Mouse (Mus musculus): ENCODE results near the gene Megf8.

Megf8 gene

DNA sequence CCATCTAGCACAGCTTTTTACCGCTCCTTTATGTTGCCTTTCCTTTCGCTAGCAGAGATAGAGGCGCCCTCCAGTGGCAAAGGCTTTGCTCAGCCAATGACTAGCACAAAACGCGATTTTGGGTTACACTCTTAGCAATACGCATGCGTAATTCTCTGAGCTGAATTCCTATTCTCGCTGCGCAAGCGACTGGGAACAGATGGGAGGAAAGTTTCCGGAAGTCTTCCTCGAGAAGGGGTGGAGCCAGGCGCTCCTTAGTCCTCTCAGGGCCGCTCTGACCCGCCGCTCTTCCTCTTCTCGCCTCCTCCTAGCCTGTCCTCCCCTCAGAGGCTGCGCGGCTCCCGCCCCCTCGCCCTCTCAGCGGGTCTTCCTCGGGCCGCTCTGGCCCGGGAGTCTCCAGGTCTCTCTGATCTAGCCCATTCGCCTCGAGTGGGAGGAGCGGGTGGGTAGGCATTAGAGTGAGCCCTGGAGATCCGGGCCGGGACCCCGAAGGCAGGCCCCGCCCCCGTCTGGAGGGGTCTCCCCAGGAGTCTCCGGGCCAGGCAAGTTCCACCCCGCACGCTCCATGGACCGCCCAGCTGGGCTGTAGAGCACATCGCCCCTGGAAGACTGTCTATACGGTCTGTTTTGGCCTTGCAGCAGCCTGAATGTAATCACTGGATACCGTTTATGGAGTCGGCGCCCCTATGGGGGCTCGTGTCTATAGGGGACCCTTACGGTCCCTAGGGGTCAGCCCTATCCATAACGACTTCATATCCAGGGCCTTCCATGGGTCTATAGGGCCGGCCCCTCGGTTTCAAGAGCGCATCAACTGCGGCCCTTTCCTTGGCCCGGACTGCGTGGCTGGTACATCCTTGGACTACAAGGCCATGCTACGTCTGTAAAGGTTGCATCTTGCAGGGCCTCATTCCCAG is at the start of gene Megf8:
Megf8 (plus strand) TSS at position 633 of the 914 bp plus-strand sequence.
- peak; percentile 96 to 99 for DNase-seq (ENCODE audit: low spot score in 2 of 2)

DNA sequence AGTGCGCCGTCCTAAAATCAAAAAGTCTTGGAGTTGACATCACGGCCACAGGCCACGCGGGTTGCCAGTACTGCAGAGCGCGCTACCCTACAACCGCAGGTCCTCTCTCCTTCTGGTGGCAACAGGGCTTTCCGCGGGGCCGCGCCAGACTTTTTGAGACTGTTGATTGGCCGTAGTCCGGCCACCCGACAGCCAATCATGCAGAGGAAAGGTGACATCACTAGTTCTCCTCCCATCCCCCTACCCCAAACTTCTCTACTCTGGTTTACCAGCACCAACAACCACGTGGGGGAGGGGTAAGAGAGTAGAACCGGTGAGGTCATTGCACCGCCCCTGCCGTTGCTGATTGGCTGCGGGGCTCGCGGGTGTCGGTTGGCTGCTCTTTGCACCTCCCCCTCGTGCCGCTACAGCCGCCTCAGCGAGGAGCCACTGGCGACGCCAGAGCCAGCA is 49.6 kb upstream of the Megf8 start, which contains the start of gene Cic:
Cic (plus strand) TSS at position 404 of the 450 bp plus-strand sequence.
- peak; percentile 97 to 100 for DNase-seq (ENCODE audit: low spot score in 2 of 2)

DNA sequence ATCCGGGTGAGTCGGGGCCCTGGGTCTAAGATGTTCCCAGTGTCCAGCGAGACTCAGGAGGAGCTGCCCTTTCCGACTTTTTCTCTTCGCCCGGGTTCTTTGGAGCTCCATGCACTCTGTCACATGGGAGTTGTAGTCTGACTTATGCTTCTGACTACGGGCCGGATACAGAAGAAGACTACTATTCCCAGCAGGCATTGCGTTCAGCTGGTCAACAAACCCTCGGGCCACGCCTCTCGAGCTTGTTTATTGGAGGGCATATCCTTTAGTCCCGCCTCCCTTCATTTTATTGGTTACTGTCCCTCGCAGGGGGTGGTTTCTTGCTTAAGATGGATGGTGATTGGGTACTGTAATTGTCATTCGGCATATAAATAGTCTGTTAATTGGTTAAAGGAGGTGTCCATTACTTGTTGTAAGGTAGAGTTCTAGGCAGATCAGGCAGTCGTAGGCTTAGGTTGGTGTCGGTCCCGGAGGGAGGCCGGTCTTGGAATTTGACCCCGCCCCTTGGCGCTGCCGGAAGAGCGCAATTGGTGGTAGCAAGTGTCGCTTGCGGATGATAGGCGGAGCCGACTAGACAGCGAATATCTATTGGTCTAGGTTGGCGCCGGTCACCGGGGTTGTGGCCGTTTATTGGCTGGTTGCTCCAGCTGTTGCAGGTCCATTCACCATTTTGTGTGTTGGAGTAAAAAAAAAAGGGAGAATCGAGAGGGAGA is 49.1 kb upstream of the Megf8 start:
- peak; percentile 100 for DNase-seq (ENCODE audit: low spot score in 2 of 2)

DNA sequence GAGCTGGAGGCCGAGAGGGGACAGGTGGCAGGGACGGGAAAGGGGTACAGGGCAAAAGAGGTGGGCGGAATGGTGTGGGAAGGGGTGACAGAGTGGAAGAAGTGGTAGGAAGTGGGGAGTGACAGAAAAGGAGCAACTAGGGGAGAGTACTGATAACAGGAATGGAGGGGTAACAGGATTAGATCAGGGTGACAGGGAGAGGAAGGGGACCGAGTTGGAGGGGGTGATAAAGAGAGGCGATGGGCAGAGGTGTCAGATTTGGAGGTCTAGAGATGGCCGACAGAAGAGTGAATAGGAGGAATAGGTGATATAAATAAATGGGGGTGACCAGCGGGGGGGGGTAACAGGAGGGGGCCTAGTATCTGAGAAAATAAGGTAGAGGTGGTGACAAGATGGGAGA is 48.4 kb upstream of the Megf8 start:
- DNase-seq (ENCODE audit: low spot score in 2 of 2) = no peak

DNA sequence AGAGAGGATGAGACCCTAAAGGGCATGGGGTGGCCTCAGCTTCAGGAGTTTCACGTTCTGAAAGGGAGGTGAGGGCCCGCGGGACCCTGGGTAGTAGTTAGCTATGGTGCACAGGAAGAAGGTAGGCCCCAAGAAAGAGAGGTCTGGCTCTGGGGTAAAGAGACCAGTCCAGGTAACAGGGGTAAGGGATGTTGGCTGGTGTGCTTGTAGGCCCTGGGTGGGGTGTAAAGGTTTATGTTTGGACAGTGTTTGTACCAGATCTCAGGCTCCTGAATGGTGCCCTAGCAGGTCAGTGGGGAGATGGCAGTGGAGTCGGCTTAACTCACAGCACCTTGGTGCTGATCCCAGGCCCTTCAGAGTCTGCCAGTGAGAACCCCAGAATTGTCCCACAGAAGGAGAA is 47.9 kb upstream of the Megf8 start:
- DNase-seq (ENCODE audit: low spot score in 2 of 2) = no peak

DNA sequence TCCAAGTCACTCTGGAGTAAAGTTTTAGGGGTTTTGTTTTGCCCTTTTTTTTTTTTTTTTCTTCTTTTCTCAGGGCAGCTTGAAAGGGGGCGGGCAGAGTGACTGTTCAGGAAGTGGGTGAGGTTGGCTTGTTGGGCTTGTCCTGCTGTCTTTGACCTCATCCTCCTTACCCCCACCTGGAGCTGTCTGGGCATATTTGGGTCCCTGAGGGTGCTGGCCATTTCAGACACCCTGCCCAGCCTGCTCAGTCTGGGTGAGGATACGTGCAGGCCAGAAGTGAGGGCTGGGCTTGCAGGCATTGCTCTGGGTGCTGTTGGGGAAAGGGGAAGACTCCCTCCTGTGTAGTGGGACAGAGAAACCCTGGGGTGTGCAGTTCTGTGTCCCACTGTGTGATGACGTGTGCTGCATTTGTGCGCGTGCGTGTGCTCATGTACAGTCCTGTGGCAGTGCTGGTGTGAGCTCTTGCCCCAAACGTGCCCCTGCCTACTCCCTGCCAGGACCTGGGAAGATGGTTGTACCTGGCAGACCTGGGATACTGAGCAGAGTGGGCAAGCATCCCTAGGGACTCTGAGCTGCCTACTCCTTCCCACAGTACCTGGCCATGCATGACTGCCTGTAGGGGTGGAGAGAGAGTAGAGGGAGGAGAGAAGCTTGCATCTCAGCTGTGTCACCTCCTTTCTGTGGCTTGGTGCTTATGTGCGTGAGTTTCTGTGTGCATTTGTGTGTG is 47.3 kb upstream of the Megf8 start:
- DNase-seq (ENCODE audit: low spot score in 2 of 2) = no peak

DNA sequence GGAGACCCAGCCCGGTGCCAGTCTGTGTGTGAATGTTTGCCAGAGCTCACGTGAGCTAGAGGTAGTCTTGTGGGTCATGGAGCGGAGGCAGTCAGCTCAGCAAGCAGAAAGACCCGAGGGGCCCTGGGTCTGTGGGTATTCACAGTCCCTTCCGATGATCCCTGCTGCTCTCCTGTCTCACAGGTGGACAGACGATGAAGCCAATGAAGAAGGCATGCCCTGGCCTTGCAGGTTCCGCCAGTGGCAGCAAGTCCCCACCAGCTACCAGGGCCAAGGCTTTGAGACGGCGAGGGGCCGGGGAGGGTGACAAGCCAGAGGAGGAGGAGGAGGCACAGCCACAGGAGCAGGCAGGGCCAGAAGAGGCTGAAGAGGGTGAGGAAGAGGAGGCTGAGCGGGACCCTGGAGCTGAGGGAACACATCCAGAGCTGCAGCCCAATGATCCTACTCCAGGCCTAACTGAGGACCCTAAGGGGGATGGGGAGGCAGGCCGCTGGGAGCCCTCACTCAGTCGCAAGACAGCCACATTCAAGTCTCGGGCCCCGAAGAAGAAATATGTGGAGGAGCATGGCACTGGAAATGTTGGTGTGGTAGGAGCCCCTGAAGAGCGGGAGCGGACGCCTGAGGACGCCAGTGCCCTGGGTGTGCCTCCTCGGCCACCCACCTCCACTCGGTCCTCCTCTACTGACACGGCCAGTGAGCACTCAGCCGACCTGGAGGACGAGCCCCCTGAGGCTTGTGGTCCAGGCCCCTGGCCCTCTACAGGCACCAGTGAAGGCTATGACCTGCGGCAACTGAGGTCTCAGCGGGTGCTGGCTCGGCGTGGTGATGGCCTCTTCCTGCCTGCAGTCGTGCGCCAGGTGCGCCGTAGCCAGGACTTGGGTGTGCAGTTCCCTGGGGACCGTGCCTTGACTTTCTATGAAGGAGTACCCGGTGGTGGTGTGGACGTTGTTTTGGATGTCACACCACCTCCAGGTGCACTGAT is 46.0 kb upstream of the Megf8 start:
- DNase-seq (ENCODE audit: low spot score in 2 of 2) = no peak

DNA sequence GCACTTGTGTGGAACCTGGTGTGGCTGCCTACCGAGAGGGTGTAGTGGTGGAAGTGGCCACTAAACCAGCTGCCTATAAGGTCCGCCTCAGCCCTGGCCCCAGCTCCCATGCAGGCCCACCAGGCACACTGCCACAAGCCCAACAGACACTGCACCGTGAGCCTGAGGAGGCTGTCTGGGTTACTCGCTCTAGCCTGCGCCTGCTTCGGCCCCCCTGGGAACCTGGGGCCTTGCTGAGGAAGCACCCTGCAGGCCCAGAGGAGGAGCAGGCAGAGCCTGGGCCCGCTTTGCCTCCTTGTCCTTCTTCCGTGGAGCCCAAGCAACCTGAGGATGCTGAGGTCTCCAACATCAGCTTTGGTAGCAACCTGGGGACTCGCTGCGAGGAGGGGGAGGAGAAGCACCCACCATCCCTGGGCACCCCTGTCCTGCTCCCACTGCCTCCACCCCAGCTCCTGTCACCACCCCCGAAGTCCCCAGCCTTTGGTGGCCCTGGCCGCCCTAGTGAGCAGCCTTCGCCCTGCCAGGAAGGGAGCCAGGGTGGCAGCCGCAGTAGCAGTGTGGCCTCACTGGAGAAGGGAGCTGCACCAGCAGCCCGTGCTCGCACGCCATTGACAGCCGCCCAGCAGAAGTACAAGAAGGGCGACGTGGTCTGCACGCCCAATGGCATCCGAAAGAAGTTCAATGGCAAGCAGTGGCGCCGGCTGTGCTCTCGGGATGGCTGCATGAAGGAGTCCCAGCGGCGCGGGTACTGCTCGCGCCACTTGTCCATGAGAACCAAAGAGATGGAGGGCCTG is 45.1 kb upstream of the Megf8 start:
- no peak for DNase-seq (ENCODE audit: low spot score in 2 of 2)

DNA sequence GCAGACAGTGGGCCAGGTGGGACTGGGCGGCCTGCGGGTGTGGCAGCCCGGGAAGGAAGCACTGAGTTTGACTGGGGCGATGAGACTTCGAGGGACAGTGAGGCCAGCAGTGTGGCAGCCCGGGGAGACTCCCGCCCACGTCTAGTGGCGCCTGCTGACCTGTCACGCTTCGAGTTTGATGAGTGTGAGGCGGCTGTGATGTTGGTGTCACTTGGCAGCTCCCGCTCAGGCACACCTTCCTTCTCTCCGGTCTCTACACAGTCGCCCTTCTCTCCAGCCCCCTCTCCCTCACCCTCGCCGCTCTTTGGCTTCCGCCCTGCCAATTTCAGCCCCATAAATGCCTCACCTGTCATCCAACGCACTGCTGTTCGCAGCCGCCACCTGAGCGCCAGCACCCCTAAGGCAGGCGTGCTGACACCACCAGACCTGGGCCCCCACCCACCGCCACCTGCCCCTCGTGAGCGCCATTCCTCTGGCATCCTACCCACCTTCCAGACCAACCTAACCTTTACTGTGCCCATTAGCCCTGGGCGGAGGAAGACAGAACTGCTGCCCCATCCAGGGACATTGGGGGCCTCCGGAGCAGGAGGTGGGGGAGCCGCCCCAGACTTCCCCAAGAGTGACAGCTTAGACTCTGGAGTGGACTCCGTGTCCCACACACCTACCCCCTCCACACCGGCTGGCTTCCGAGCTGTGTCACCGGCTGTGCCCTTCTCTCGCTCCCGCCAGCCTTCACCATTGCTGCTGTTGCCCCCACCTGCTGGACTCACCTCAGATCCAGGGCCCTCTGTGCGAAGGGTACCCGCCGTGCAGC is 44.3 kb upstream of the Megf8 start:
- no peak for DNase-seq (ENCODE audit: low spot score in 2 of 2)

DNA sequence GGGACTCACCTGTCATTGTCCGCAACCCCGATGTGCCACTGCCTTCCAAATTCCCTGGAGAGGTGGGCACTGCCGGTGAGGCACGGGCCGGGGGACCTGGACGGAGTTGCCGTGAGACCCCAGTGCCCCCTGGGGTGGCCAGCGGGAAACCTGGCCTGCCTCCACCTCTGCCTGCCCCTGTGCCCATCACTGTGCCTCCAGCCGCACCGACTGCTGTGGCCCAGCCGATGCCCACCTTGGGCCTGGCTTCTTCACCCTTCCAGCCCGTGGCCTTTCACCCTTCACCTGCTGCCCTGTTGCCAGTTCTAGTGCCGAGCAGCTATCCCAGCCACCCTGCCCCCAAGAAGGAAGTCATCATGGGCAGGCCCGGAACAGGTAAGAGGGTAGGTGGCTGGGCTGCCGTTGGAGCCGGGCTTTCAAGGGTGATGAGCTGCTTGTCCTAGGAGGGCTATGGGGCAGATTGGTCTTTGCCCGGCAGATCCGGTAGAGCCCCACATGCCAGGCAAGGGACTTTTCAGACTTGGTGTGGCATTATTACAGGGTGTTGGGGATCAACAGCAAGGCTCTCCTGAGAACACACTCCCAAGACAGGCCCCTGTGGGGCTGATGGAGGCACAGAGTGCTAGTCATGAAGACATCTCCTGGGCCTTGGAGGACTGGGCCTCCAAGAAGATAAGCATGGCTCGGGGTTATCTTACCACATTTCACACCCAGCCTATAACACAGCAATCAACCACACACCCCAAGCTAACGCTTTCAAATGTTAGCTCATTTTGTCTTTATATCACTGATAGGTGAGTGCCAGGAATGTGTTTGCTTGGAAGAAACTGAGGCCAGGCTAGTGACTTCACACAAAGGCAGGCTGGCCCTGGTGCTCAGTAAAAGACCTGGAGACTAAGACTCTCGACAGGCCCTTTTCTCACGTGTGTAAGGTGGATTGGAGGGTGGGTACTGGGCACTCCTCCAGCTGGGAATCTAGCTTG is 43.4 kb upstream of the Megf8 start:
- no peak for DNase-seq (ENCODE audit: low spot score in 2 of 2)

DNA sequence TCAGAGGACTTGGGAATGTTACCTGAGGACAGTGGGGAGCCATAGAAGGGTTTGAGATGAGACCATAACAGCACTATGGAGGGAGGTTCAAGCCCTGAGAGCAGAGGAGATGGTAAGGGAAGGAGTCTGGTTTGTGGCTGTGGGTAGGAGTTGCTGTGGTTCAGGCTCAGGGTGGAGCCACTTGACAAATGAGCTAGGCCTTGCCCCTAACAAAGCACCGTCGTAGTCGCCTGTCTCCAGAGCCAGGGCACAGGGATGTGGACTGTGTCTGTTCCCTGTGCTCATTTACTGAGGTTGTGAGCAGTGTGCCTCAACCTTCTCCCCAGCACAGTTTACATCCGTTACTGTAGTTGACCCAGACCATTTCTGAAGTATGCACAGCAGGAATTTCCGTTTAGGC is 42.4 kb upstream of the Megf8 start:
- no peak for DNase-seq (ENCODE audit: low spot score in 2 of 2)

DNA sequence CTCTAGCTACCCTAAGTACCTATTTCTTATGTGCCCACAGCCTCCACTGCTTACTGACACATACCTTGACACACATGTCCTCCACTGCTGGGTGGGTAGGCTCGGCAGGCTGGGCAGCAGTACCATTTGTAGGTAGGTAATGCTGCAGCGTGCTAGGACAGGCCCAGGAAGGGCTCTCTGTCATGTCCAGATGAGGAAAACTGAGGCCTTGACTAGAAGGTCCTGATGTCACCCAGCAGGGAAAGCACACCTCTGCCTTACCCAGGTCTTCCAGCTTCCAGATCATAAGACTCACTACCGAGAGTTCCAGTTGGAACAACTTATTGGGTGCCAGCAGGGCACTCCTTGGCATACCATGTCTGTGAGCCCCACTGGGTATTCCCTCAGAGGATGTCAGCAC is 42.0 kb upstream of the Megf8 start:
- DNase-seq (ENCODE audit: low spot score in 2 of 2) = no peak

DNA sequence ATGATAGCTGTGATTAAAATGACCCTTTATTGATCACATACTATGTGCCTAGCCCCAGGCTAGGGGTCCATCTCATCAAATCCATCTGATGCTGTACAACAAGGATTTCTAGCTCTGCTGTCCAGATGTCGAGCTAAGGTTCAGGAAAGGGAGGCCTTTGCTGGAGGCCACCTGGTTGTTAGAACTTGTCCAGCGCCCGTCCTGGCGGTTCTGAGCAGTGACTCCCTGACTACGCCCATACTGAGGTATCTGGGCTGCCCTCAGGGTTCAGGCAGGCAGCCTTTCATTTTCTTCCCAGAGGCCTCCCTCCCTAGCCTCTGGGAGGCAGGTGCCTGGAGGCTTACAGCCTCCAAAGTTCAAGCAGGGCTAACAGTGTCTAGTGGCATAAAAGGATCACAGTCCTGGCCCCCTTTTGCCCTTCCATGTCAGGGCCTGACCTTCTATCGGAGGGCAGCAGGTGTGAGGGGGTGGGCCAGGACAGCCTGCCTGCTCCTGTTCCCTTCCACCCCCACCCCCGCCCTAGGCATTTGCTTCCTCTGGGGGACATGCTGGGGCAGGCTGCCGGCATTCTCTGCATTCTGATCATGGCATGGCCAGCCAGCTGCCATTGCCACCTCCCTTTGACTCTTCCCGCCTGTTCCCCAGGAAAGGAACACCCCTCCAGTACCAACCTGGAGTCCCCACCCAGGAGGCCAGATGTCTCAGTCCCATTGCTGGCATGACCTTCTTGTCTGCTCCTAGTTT is 41.2 kb upstream of the Megf8 start:
- DNase-seq (ENCODE audit: low spot score in 2 of 2) = no peak

DNA sequence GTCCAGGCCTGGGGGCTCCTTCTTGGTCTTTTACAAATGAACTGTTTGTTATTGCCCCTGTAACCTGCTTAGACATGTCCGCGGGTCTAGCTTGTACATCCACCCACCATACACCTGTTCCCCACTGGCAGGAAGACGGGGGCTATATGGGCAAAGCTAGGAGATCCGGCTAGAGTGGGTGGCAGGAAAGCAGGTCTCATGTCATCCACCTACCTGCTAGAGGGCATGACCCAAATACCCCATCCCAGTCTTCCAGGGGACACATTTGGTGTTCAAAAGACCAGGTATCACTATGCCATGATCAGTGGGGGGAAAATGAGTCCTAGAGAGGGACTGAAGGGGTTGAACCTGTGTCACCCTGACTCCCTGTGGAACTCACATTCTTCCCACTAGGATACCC is 39.6 kb upstream of the Megf8 start:
- no peak for DNase-seq (ENCODE audit: low spot score in 2 of 2)

DNA sequence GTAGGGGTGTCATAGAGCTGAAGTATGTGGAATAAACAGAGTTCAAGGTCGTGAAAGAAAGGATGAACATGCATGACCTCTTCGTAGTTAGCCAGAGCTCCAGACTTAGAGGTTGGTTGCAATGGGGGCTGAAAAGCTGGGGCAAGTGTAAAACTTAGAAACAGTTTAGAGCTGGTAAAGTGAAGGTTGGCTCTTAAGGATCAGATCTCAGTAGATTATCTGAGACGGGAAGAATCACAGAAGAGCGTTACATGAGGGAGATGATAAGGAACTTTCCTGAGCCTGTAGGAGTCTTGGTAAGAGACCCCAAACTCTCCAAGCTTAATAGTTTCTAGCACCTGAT is 39.0 kb upstream of the Megf8 start:
- no peak for DNase-seq (ENCODE audit: low spot score in 2 of 2)

DNA sequence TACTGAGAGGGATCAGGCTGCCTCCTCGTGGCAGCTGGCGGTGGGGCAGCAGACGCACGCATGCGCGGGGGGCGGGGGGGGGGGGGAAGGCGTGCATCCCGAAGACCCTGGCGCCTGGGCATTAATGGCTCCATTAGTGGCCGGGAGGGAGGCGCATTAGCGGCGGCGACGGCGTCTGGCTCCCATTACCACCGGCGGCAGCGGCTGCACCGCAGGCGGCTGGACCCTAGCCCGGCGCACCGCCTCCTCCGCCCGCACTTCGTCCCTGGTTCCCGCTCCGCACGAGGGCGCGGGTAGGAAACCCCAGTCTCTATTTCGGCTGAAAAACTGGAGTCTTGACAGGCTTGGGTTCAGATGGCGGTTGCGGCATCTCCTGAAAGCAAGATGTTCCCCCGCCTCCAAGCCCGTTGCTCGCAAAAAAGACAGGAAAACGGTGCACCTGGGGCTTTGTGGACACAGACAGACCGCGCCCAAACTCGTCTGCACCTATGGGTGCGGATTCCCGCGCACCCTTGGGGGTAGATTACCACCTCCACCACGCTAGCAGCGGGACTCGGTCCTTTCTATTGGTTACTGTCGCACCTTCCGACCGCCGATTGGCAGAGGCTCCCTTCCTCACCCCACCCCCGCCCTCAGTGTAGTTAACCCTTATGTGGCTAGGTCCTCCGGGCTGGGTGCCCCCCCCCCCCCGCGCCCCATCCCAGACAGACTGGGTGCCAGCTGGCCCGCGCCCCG is 38.5 kb upstream of the Megf8 start:
- peak; percentile 85 to 88 for DNase-seq (ENCODE audit: low spot score in 2 of 2)

All from left cerebral cortex, adult 9 months (tissue).